Mouse (Mus musculus): ENCODE measurements around the gene Cbx3.

DNA sequence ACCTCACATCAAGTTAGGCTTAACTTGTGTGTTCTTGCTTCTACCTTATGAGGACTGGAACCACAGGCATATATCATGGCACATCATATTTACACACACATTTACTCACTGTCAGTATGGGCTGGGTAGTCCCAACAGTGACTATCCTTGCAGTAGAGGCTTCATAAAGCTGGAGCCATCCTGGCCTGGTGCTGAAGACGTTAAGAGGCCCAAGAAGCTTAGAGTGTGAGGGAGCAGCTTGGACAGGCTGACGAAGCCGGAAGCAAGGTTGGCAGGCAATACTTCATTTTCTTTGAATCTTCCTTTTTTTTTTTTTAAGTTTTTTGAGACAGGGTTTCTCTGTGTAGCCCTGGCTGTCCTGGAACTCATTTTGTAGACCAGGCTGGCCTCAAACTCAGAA is 13.7 kb downstream of the Cbx3 start:
- TF ChIP-seq CTCF (IDR thresholded peaks at IDR 0.05; ENCODE audit: extremely low read depth, insufficient read depth, insufficient read length, insufficient replicate concordance) (no peak), POLR2A (IDR thresholded peaks at IDR 0.05; ENCODE audit: low read depth, low read length) (no peak)
